Mouse (Mus musculus) midbrain, postnatal 0 days (tissue): ENCODE measurements at regions not wholly inside any gene's neighbourhood (a gene's known extent, or its start where the extent isn't known, plus 50 kb on each side); places are given as distances from the start of the nearest gene placed in this dataset.
A peak's percentile ranks its signal among the peaks of the same experiment; 100 is the strongest.
"Not testable (repeated sequence)": the region's sequence is repeated elsewhere in the genome, so short reads cannot be mapped to it uniquely, and the experiment has no call there.

Experiments
- ATAC-seq: fragments of 200-750 bp; cut with Nextera tagmentation; 2 replicates; pipeline ENCODE4 v1.8.0; 2017; ENCODE audit warnings: moderate number of reproducible peaks, mild to moderate bottlenecking, moderate TSS enrichment, moderate library complexity; ENCODE audit not compliant: low FRiP score
- DNase-seq: peaks from one replicate; pipeline ENCODE4 v3.0.0-alpha.2; 2015; ENCODE audit warnings: low spot score
- H3K27ac ChIP-seq: fragments of 300-500 bp; sonication (generic); 2 replicates; pipeline ENCODE4 v1.5.1; 2014; ENCODE audit warnings: low read depth, mild to moderate bottlenecking, low read length, mixed read lengths
- H3K27me3 ChIP-seq: fragments of 300-500 bp; sonication (generic); 2 replicates; pipeline ENCODE4 v1.6.1; 2014; ENCODE audit warnings: low read length, control low read depth, mixed read lengths; ENCODE audit not compliant: insufficient read depth
- H3K36me3 ChIP-seq: fragments of 300-500 bp; sonication (generic); 2 replicates; pipeline ENCODE4 v1.6.1; 2014; ENCODE audit warnings: low read length, control low read depth, mixed read lengths; ENCODE audit not compliant: insufficient read depth
- H3K4me1 ChIP-seq: fragments of 300-500 bp; sonication (generic); 2 replicates; pipeline ENCODE4 v1.6.1; 2014; ENCODE audit warnings: mild to moderate bottlenecking, control low read depth, antibody characterized with exemption, low read length, mixed read lengths; ENCODE audit not compliant: insufficient read depth
- H3K4me2 ChIP-seq: fragments of 300-500 bp; sonication (generic); 2 replicates; pipeline ENCODE4 v1.6.1; 2014; ENCODE audit warnings: low read depth, mild to moderate bottlenecking, low read length, mixed read lengths; ENCODE audit not compliant: poor library complexity, severe bottlenecking
- H3K4me3 ChIP-seq: fragments of 300-500 bp; sonication (generic); 2 replicates; pipeline ENCODE4 v1.5.1; 2014; ENCODE audit warnings: low read depth, mild to moderate bottlenecking, low read length, moderate library complexity
- H3K9ac ChIP-seq: fragments of 300-500 bp; sonication (generic); replicated peaks from 2 replicates; pipeline ENCODE4 v1.6.1; 2014; ENCODE audit warnings: mild to moderate bottlenecking, low read length, moderate library complexity, mixed read lengths; ENCODE audit not compliant: poor library complexity, severe bottlenecking
- H3K9me3 ChIP-seq: fragments of 300-500 bp; sonication (generic); 2 replicates; pipeline ENCODE4 v1.6.1; 2016; ENCODE audit warnings: low read length, control low read depth
- CTCF ChIP-seq: IDR thresholded peaks from 2 replicates; pipeline ENCODE4 v1.5.1; 2016; ENCODE audit warnings: antibody characterized with exemption, mild to moderate bottlenecking
- WGBS: fragments of 180-500 bp; shearing (Covaris S2); extraction: QIAGEN DNeasy Blood & Tissue Kit; methylation state at CpG from one replicate; pipeline ENCODE4 v1.1.7; 2014; 5-methylcytosine and 5-hydroxymethylcytosine counted together

DNA sequence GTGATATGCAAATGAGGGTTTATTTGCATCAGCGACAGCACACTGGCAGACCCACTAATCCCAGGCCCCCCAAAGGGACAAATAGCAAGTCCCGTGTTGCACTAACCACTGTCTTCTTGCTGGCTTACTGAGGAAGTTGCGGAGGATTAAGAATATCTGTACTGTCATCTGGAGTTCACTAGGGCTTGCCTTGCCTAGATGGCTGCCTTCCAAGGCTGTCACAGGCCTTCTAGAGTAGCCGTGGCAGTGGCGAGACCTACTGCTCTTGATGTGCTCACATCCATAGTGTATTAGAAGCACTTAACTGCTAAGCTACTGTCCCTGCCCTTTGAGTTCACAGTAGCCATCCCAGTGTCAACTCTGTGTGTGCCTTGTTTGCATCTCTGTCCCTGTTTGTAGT lies 58.4 kb upstream of the Atxn1 start:
- no peak for TF ChIP-seq CTCF
- ATAC-seq (no peak), DNase-seq (no peak)
- Histone ChIP-seq H3K36me3 (no peaks in the 10 kb centered on the region), H3K4me1 (peaks cover 4% of the 10 kb centered on the region; the same call in 1 of the 2 replicates), H3K4me3 (no peak overlapping the region), H3K9me3 (no peaks in the 10 kb centered on the region), H3K27ac (no peak overlapping the region), H3K4me2 (no peak overlapping the region), H3K27me3 (no peaks in the 10 kb centered on the region), H3K9ac (no peak overlapping the region)
- 23% methylated on average over 5 of the region's 5 CpGs for WGBS

DNA sequence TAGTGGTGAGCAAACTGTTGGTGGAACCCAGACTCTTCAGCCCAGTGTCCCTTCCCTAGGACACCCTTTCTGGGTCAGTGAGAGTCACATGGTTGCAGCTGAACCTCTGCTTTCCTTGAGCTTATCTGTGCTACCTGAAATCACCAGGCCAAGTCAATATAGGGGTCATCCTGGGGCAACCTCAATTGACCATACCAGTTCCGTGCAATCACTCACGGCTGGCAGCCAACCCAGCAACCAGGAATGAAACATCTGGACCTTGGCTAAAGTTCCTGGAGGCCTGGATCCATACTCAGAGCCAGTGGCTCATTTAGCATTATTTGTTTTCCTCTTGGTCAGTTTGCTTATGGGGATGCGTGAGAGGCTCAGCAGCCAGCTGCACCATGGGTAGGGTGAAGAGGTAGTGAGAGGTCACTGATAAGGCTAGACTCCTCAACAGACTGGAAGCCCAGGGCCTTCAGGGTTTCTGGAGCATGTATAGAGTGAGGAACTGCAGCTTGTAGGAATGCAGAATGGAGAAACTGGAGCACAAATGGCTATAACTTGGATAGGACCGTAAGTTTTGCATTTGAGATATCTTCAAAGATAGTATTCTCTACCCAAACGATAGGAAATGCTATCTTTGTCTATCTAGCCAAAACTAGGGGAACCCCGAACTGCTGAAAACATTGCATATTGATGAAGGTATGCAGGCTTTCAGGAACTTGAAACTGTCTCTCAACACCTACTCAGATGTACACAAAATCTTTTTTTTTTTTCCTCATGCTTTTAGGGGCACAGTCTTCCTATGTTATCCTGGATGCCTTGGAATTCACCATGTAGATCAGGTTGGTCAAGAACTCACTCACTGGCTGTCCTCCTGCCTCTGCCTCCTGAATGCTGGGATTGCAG lies 56.4 kb upstream of the Atxn1 start:
- H3K4me3 ChIP-seq: no peak overlapping the region
- H3K27me3 ChIP-seq: no peaks in the 10 kb centered on the region
- H3K4me1 ChIP-seq: peaks cover 4% of the 10 kb centered on the region; the same call in 1 of the 2 replicates
- H3K9me3 ChIP-seq: no peaks in the 10 kb centered on the region
- DNase-seq (no peak), ATAC-seq (no peak)
- H3K4me2 ChIP-seq: no peak overlapping the region
- 97% methylated on average over 6 of the region's 6 CpGs for WGBS
- no peak overlapping the region for H3K9ac ChIP-seq
- H3K27ac ChIP-seq: no peak overlapping the region
- TF ChIP-seq CTCF: no peak
- H3K36me3 ChIP-seq: no peaks in the 10 kb centered on the region

DNA sequence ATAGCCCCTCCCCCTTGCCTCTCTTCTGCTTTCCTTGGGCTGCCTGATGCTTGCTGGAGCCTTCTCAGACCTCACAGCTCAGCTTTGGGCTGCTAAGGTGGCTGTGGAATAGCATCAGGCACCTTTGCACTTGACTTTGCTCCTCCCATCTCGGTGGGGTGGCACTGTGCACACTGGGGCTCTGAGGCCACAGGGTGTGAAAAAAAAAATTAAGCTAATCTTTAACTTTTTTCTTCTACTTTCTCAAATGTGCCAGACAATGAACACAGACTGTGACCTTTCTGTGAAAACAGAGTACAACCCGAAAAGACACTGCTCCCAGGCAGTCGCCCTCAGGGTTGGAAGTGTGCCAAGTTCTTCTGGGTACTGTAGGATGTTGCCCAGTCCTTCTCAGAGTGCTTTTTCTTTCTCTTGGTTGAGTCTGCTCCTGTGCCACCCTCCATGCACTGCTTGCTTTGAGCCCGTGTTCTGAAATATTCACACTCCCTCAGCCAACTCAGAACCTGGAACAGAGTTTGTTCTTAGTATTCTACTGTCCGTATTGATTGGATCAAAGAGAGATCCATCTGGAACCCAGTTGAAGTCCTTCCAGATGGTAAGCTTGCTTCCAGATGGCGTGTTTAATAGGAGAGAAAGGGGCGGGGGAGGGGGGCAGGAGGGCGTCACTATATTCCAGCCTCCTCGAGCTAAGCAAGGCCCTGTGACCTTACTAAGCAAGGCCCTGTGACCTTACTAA lies 54.8 kb upstream of the Atxn1 start:
- no peak for TF ChIP-seq CTCF
- peak; percentile 48 for DNase-seq
- no peak overlapping the region for H3K9ac ChIP-seq
- ATAC-seq: no peak
- H3K36me3 ChIP-seq: no peaks in the 10 kb centered on the region
- H3K27me3 ChIP-seq: no peaks in the 10 kb centered on the region
- no peak overlapping the region for H3K4me2 ChIP-seq
- no peaks in the 10 kb centered on the region for H3K9me3 ChIP-seq
- WGBS: 49% methylated on average over 9 of the region's 9 CpGs
- H3K27ac ChIP-seq: no peak overlapping the region
- no peak overlapping the region for H3K4me3 ChIP-seq
- peaks cover 4% of the 10 kb centered on the region; the same call in 1 of the 2 replicates for H3K4me1 ChIP-seq

DNA sequence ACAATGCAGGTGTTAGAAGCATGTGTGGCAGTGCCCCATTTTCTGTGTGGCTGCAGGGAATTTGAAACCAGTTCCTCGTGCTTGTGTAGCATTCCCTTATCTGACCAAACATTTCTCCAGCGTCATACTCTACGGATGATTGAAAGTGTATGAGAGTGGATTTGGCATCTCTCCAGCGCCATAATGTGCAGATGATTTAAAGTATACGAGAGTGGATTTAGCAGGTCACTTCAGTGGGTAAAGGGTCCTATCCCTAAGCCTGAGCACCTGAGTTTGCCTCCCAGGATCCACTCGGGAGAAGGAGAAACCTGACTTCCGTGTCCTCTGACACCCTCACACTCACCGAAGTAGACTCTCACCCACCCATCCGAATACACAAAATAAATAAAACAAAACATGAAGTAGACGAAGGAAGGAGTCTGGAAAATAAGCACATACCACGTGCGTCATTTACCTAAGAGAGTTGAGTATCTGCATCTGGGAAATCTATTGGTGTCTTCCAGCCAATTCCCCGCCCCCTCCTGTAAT lies 54.2 kb upstream of the Atxn1 start:
- Histone ChIP-seq H3K4me3 (no peak overlapping the region), H3K9me3 (no peaks in the 10 kb centered on the region), H3K36me3 (no peaks in the 10 kb centered on the region), H3K27ac (no peak overlapping the region), H3K27me3 (no peaks in the 10 kb centered on the region), H3K4me1 (peaks cover 4% of the 10 kb centered on the region; the same call in 1 of the 2 replicates), H3K4me2 (no peak overlapping the region), H3K9ac (no peak overlapping the region)
- ATAC-seq (no peak), DNase-seq (no peak)
- WGBS: 81% methylated on average over 13 of the region's 13 CpGs
- no peak for TF ChIP-seq CTCF

DNA sequence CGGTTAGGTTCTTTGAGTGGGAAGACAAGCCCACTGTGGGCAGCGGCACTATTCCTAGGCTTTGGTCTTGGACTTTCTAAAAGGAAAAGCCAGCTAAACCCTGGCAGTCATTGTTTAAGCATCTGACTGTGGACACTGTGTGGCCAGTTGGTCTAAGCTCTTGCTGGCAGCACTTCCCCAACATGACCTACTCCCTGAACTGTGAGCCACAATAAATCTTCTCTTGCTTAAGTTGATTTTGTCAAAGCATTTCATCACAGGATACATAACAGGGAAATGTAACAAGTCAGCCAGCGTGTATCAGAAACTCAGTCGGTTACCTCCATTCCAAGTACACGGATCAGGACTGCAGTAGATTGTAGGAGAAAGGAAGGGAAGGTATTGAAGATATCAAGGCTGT lies 52.9 kb upstream of the Atxn1 start:
- DNase-seq (no peak), ATAC-seq (no peak)
- Histone ChIP-seq H3K4me2 (no peak overlapping the region), H3K36me3 (no peaks in the 10 kb centered on the region), H3K27ac (no peak overlapping the region), H3K4me3 (no peak overlapping the region), H3K9me3 (no peaks in the 10 kb centered on the region), H3K4me1 (peaks cover 4% of the 10 kb centered on the region; the same call in 1 of the 2 replicates), H3K9ac (no peak overlapping the region), H3K27me3 (no peaks in the 10 kb centered on the region)
- no peak for TF ChIP-seq CTCF
- 97% methylated on average over 5 of the region's 5 CpGs for WGBS

DNA sequence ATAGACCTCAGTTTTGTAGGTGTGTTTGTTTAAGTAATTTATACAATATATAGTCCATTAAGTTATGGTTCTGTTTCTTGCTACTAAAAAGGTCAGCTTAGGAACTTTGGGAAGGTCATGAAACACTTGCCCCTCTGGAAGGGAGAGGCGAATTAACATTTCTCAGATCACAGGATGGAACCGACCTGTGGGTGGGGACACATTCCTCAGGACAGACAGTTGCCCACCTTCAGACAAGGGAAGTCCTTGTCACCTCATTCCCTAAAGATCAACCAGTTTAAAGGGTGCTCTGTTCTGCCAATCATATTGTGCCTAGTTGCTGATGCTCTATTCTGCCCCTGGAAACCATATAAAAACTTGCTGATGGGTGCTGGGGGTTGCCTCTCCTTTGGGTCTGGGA lies 52.2 kb upstream of the Atxn1 start:
- not testable (repeated sequence) for H3K36me3 ChIP-seq, H3K9me3 ChIP-seq, H3K4me2 ChIP-seq, H3K27ac ChIP-seq, DNase-seq, H3K9ac ChIP-seq, ATAC-seq, H3K4me3 ChIP-seq, H3K27me3 ChIP-seq, H3K4me1 ChIP-seq
- whole genome bisulfite sequencing: 77% methylated on average over 2 of the region's 2 CpGs
